Mouse (Mus musculus) heart, embryonic 10.5 days (tissue): ENCODE measurements at regions not wholly inside any gene's neighbourhood (a gene's known extent, or its start where the extent isn't known, plus 50 kb on each side); places are given as distances from the start of the nearest gene placed in this dataset.

Source experiments
- DNase-seq: peaks from one replicate; pipeline ENCODE4 v3.0.0-alpha.2; 2017; ENCODE audit warnings: low spot score
- H3K27ac ChIP-seq: fragments of 300-500 bp; sonication (generic); 2 replicates; pipeline ENCODE4 v1.5.1; 2016; ENCODE audit warnings: mild to moderate bottlenecking
- H3K27me3 ChIP-seq: fragments of 300-500 bp; sonication (generic); 2 replicates; pipeline ENCODE4 v1.6.1; 2016; ENCODE audit warnings: mild to moderate bottlenecking; ENCODE audit not compliant: poor library complexity, insufficient read depth, severe bottlenecking
- H3K36me3 ChIP-seq: fragments of 300-500 bp; sonication (generic); 2 replicates; pipeline ENCODE4 v1.6.1; 2016; ENCODE audit warnings: mild to moderate bottlenecking, moderate library complexity
- H3K4me1 ChIP-seq: fragments of 300-500 bp; sonication (generic); 2 replicates; pipeline ENCODE4 v1.6.1; 2016; ENCODE audit warnings: mild to moderate bottlenecking
- H3K4me3 ChIP-seq: fragments of 300-500 bp; sonication (generic); 2 replicates; pipeline ENCODE4 v1.5.1; 2016; ENCODE audit warnings: mild to moderate bottlenecking, moderate library complexity
- H3K9me3 ChIP-seq: fragments of 300-500 bp; sonication (generic); 2 replicates; pipeline ENCODE4 v1.6.1; 2016; ENCODE audit warnings: mild to moderate bottlenecking, moderate library complexity
- WGBS: fragments of 180-500 bp; shearing (Covaris S2); methylation state at CpG from one replicate; pipeline ENCODE4 v1.1.7; 2016; 5-methylcytosine and 5-hydroxymethylcytosine counted together

GRCm38 (mm10) chr12:10275226-10275625 lies 94.5 kb upstream of the Nt5c1b start:
- H3K27me3 ChIP-seq, result no peaks in the 10 kb centered on the region
- H3K27ac ChIP-seq, result no peak overlapping the region
- H3K4me1 ChIP-seq, result no peaks in the 10 kb centered on the region
- no peak overlapping the region for H3K4me3 ChIP-seq
- H3K9me3 ChIP-seq, result no peaks in the 10 kb centered on the region
- 88% methylated on average over 1 of the region's 1 CpGs for WGBS
- DNase-seq, result no peak
- no peaks in the 10 kb centered on the region for H3K36me3 ChIP-seq

- H3K4me1 ChIP-seq, result no peaks in the 10 kb centered on the region
- H3K27me3 ChIP-seq, result no peaks in the 10 kb centered on the region
- H3K27ac ChIP-seq, result no peak overlapping the region
- H3K36me3 ChIP-seq, result no peaks in the 10 kb centered on the region
- 73% methylated on average over 4 of the region's 4 CpGs for WGBS
- no peak overlapping the region for H3K4me3 ChIP-seq
- H3K9me3 ChIP-seq, result no peaks in the 10 kb centered on the region
- DNase-seq, result no peak
Measured at GRCm38 (mm10) chr12:10292646-10293045, 77.1 kb upstream of the Nt5c1b start.

- H3K9me3 ChIP-seq, result no peaks in the 10 kb centered on the region
- no peaks in the 10 kb centered on the region for H3K4me1 ChIP-seq
- H3K36me3 ChIP-seq, result no peaks in the 10 kb centered on the region
- H3K27ac ChIP-seq, result no peak overlapping the region
- no peak for DNase-seq
- no peak overlapping the region for H3K4me3 ChIP-seq
- H3K27me3 ChIP-seq, result no peaks in the 10 kb centered on the region
Measured at GRCm38 (mm10) chr12:10305970-10306369, 63.8 kb upstream of the Nt5c1b start.
